Mouse (Mus musculus) ES-E14 (cell line): Measurements from ENCODE around the gene Dok5.

ENCODE experiments used
- MAFK ChIP-seq: IDR thresholded peaks from 2 replicates; pipeline ENCODE4 v1.6.1; 2014; ENCODE audit warnings: mild to moderate bottlenecking, low read depth, low read length, inconsistent platforms; ENCODE audit not compliant: insufficient read depth
- ZNF384 ChIP-seq: IDR thresholded peaks from 2 replicates; pipeline ENCODE4 v1.6.1; 2012; ENCODE audit warnings: low read depth, low read length, inconsistent platforms

DNA sequence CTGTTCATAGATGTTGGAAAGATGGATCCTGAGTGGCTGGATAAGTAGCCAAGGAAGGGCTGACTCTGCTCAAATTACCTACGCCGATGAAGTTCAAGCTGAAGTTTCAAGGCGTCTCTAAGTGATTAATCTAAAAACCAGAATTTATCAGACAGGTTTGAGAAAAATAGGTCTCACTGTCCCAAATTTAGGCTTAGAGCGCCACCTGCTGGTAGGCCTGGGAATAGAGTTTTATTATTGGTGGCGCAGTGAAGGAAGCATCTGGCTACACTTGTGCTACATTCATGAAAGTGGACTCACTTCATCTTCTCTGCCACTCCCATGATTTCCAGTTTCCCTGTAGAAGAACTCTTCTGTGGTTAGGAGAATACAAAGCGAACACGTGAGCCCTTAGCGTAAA is 141.8 kb downstream of the Dok5 start:
- no peak for TF ChIP-seq MAFK
- no peak for TF ChIP-seq ZNF384
